Mouse (Mus musculus): ENCODE measurements at regions not wholly inside any gene's neighbourhood (a gene's known extent, or its start where the extent isn't known, plus 50 kb on each side); places are given as distances from the start of the nearest gene placed in this dataset.
A peak's percentile ranks its signal among the peaks of the same experiment; 100 is the strongest.

DNA sequence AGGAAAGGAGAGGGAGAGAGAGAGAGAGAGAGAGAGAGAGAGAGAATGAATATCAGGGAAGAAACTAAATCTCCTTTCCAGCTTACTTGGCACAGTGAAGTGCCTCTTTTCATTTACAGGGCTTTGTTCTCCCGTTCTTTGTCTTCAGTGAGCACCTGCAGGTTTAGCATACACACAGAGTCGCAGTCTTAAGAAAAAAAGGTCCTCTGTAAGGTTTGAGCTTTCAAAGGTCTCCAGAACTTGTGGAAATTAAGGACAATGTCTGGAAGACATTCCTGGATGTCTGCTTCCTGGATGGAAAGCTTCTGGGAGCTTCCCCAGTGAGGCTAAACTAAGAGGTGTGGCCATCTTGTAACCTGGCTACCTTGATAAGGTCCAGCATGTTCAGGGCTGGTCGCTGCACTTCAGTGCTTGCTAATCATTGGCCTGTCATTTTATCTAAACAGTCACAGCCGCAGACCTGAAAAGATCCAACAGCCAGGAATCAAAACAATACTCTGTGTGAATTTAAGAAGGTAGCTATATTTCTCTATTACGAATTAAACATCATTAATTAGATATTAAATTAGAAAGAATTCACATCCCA, 113.1 kb upstream of the Ralgapa2 start:
- no peak for DNase-seq

DNA sequence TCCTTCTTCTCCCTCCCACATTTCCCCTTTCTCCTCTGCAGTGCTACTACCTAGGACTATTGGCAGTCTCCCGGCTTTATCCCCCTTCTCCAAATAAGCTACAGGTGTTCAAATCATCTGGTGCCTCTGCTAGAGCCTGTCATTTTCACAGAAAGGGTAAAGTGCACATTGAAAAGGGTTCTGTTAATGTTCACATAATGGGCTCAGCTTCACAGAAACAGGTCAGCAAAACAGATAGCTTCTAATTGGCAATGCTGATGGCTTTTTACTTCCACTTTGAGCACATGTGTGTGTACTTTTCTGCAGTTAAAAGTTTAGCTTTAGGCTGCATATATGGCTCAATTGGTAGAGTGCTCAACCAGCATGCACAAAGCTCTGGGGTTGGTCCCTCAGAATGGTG, 114.4 kb upstream of the Ralgapa2 start:
- no peak for DNase-seq

DNA sequence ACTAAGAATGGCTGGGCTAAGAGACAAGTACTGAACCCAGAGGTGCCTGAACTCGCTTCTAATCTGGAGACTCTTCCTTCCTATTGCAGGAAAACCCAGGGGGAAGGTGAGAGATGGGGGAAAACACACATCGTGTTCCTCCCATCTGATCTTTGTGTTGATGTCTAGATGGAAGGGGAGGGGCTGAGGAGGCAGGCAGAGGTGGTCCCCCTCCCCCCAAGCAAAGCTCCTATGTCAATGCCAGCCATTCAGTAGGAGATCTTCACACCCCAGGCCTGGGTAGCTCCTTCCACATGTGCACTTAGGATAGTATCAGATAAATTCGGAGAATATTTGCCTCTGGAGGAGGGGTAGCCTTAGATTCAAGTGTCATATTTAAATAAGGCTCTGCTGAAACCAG, 118.0 kb upstream of the Ralgapa2 start:
- DNase-seq = no peak

DNA sequence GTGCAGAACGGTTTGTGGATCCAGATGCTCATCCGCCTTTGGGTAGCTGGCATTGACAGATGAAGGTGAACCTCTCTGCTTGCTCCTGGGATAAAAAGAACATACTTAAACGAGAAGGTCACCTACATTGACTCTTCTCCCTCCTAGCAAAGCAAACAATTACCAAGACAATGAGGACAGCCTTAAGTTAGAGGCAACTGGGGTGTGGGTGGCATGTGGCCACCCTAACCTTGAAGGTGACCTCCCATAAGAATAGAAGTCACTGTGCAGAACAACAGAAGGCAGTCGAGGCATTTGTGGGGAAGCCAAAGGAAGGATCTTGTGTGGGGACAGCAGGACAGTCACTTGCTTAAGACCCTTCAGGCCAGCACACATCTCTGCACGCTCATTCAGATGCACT, 119.0 kb upstream of the Ralgapa2 start:
- no peak for DNase-seq

DNA sequence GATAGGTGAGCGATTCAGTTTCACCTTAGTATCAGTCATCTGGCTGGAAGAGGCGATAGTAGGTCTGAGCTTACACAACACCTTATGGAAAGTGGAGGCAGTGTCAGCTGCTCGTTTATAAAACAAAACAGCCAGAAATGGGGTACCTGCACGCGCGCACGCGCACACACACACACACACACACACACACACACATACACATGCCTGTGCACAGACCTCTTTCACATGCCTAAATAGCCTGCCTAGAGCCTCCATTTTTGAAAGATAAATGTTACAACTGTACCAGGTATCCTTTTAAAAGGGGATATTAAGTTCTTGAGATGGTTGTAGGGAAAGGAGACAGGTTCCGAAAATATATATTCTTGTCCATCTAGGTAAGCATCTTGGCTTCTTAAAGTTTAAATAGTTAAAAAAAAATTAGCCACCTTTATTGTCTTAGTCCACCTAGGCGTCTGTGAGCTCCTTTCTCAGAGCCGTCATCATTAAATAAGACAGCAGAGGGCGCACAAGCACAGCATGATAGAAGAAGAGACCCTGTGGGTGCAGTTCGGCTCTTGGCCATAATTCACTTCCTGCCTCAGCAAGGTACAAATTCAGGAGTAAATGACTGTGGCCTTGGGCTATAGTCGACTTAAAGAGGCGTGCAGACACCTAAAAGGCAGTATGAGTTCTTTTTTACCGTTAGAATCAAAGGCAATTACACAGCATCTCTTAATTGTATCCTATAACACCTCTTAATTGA, 121.4 kb upstream of the Ralgapa2 start:
- DNase-seq = peak; percentile 74

DNA sequence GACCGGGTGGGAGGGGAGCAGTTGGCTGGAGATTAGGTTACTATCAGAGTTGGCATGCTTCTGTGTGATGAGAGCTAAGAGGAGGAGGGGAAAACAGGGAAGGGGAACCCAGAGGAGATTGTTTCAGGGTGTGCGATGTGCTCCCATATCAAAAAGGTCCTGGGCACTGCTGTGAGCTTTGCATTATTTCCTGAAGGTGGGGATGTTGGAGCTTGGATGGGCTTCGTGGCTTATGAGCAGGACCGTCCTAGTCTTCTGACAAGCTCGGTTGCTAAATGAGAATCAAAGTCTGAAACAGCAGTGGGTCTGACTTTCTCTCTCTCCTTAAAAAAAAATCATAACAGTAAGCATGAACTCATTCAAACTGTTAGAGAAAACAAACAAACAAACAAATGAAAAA, 125.4 kb upstream of the Ralgapa2 start:
- no peak for DNase-seq

DNA sequence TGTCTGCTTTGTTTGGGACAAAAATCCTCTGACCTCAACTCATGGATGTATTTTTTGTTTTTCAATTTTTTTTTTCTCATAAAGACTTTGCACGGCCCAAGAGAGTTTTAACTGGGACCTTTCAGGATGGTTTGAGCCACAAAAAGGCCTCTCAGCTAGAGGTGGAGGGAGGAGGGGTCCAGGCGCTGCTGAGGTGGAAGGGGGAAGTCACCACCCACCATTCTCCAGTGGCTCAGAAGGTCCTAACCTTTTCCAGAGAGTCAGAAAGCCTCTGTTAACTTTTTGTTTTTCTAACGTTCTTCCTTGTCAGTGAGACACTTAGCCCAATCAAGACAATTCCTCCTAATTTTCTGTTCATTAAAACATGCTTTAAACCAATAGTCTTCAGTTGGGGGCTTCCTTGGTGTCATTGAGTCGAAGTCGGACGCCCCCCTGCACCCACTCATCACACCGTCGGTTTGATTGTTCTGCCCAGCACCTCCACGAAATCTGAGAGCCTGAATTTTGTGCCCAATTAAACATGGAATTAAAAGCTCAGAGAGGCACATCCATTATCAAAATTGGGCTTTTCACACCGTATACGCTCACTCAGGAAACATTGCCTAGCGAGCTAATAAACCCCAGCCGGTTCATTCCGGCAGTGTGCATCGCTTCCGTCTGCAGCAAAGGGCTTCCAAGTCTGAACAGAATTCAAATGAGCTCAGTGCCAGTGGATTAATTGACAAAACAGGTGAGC, 134.3 kb upstream of the Ralgapa2 start:
- no peak for DNase-seq

DNA sequence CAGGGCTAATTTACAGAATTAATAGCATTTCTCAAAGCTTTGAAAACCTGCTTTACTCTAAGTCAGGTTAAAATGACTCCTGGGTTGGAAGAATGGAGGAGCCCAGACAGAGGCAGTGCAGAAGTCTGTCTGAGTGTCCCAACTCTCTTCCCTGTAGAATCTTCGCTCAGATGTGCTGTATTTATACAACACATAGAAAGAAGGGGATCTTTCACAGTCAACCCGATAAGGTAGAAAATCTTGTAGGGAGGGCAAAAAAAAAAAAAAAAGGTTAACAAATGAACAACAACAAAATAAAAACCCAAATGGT, 134.8 kb upstream of the Ralgapa2 start:
- DNase-seq = no peak

DNA sequence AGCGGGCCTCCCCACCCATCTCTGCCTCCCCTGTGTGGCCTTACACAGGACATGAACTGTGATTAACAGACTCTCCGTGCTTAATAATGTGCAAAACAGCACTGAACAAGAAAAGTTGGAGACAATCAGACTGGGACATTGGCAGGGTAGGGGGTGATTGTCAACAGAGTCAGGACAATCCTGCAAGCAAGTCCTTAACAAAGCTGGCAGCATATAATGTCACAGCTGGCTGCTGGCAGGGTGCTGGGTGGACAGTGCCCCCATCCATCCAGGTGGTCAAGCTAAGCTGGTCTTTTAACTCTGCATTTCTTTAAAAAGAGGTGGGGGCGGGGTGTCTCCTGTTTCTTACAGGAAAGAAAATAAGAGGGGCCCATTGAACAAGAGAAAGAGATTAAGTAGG, 149.2 kb upstream of the Ralgapa2 start:
- no peak for DNase-seq

DNA sequence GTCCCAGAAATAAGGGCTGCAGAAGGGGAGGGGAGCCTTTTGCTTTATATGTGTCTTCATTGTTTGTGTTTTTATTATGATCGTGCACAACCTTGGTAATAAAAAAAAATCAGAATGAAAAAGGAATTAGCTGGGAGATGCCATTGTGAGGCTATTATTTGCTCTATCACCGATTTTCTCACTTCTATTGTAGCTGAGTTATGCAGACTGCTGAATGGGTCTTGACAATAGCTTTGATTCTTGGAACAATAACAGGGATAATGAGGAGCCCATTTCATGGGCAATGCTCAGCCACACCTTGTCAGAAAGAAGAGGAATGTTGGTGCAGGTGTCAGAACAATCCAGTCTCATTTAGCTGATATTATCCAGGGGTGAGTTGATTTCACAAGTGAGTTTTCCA, 160.6 kb upstream of the Ralgapa2 start:
- no peak for DNase-seq

DNA sequence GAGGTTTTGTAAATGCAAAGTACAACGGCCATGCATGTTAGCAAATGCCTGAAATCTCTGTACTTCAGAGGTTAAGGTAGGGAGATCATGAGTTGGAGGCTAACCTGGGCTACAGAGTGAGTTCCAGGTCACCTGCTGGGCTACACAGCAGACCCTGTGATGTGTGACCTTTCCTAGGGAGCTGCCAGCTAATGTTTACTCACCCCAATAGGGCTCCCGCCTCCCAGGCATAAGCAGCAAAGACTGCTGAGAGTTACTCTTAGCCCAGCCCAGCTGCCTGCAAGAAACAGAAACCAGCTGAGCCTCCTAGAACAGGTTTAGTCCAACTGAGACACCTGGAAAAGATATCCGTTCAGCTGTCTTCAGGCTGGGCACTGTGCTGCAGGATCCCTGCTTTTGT, 169.8 kb upstream of the Ralgapa2 start:
- DNase-seq = no peak

DNA sequence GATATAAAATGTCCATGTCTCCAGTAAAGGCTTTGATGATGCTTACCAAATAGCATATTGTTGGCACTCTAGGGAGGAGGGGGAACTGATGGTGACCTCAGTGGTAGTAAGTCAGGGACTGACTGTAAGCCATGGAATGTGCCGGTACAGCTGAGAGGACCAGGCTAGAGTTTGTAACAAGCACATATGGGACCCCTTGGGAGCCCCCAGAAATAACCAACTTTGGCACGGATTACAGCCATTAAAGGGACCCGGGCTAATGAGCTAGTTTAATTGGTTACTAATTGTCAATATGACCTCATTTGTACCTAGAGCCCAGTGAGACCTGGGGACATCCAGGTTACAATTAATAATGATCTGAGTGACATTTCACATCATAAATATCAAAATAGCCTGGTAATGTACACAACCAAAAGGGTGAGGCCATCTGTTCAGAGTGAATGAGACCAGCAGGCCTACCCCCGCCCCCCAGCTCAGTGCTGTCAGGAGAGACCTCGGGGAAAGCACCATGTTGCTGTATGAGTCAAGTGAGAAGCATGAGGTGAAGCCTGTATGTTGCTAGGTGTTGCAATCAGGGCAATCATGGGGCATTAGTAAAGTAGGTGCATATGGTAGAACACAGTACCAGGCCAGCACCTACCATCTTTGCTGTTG, 169.7 kb upstream of the Kiz start:
- DNase-seq = no peak

DNA sequence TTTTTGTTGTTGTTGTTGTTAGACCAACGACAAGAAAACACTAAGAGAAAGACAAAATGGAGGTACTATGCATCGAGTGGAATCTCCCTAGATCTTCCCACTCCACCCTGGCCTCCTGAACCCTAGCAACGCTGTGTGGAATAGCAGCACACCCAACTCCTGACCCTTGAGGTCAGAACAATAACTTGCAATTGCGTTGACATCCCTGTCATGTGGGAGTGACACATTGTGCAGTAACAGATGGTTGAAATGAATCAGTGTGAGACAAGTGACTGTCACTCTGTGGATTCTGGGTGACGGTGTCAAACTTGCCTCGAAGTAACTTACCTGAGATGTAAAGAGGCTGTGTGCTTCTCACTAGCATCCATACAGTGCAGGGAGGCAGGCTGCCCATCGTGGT, 167.1 kb upstream of the Kiz start:
- DNase-seq = no peak

DNA sequence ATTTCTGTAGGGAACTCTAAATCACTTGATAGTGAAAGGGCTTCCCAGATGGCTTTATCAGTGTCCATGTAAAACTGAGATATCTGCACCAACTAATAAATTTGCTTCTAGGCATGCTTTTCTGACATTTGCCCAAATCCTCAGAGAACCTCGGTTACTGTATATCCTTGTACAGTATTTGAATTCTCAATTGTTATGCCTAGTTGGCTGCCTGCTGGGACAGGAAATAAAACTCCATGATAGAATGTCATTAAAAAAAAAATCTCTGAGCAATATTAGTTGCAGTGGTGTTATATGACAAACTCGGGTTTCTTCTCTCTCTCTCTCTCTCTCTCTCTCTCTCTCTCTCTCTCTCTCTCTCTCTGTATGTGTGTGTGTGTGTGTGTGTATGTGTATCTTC, 162.2 kb upstream of the Kiz start:
- DNase-seq = no peak

DNA sequence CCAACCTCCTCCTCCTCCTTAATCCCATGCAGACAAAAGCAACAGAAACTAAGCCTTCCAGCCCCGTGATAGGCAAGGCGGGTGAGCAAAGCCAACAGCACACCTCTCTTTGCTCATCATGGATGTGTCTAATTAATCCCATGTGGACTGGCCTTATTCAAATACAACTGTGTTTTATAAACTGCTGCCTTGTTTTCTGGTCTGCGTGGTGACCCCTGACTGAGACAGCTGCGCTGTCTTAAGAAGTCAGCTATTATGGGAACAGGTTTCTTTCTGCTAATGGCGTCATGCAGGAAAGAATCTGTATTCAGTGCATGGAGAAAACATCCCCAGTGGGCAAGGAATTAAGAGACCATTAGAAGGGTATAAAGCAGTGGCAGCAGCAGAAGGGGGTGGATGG, 161.6 kb upstream of the Kiz start:
- DNase-seq = no peak

DNA sequence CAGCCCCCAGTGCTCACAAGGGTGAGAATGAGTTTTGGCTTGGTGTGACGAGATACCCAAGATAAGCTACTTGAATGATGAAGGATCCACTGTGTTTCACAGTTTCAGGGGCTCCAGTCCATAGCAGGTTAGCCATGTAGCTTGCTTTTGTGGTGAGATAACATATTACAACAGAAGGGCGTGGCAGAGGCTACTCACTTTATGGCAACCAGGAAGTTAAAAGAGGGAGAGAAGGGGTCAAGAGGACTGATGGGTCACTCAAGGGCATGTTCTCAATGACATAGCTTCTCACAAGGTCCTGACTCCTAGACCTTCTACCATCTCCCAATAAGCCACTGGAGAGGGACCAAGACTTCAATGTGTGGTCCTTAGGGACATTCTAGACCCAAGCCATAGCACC, 159.4 kb upstream of the Kiz start:
- no peak for DNase-seq

DNA sequence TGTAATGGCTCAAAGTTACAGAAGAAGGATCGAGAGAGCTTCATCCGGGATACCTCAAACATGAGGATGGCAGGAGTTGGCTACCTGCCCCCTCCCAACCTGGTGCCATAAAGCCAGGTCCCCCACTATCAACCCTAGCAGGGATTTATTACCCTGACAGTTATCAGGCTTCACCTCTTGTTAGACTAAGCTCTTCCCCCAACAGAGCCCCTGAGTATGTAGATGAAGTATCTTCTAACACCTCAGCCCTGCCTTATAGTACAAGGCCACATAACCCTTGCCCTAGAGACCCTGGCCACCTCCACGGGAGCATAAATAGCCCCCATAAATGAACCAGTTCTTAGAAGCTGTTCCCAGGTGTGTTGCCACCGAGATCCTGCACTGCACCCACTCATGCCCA, 158.9 kb upstream of the Kiz start:
- no peak for DNase-seq

DNA sequence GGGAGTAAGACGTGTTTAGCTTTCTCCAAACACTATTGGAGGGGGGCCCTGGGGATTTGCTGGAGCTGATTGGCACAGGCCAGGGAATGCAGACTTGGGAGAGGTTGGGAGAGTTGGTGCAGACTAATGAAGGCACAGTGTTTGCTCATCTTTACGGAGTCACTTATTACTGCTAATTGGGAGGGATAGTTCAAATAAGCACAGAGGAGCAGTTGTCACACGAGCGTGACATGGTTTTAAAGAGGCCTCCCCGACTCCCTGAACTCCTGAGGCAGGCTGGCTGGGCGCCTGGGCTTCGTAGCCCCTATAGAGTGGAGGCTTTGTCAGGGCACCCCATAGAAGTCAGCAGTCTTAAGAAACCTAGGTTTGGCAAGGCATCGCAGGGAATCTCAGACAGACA, 145.0 kb upstream of the Kiz start:
- DNase-seq = no peak

DNA sequence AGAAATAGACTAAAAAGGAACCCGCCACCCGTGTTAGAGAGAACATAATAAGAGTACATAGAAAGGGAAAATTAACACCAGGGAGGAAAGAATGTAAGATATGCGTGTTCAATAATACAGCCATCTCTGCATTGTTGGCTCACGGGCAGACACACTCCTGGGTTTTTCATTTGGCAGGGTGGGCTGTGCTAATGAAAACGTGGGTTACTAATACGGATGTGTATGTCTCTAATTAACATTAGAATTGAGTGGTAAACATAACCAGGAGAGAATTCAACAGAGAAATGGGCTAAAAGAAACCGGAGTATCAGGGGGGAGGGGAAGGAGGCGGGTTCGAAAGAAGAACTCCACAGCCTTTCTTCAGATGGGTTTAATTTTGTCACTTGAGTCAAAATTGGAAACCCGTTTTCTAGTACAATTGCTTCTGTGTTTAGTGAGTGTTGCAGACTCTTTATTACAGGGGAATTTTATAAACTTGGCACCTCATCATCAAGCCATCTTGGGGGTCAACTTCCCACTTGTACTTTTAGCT, 134.4 kb upstream of the Kiz start:
- no peak for DNase-seq

DNA sequence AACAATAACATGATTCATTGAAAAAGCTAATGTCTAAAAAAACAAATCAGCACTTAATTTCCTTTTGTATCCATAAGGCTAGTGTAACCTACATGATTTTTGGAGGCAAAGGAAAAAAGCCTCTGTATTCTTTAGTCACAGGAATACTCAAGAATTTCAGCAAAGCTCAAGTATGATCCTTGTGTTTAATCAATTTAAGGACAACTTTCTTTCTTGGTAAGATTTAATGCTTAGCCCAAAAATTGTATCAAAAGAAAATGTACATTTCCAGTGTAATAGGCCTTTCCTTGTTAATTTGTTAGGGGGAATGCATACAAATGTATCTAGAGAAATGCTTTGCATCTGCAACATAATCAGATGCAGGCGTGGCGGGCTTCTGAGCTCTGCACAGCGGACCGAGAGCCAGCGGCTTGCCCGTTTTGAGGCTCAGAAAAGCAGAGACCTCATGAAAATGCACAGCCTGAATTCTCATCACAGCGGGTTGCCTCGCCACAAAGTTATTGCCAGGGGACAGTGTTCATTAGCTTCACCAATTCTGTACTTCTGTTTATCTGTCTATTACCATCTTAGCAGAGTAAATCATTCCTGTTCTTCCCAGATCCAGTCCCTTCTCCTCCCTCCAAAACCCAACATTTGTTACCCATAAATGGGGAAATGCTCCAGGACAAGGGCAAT, 133.2 kb upstream of the Kiz start:
- DNase-seq = no peak

DNA sequence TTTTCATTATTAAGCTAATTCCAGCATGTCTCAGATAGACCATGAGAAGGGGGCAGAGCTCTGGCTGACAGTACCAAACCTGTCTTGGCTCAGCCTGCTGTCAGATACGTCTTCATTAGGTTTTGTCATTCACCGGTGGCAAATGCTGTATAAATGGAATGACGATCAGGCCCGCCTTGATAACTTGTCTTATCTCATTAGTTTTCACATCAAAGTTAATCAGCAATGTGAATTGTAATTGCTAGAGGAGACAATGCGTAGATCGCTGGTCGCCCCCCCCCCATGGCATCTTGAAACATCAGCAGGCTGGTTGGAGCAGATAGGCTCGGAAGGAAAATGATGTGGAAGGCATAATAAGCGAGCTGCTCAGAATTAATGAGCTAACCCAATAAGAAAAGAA, 132.5 kb upstream of the Kiz start:
- DNase-seq = no peak

DNA sequence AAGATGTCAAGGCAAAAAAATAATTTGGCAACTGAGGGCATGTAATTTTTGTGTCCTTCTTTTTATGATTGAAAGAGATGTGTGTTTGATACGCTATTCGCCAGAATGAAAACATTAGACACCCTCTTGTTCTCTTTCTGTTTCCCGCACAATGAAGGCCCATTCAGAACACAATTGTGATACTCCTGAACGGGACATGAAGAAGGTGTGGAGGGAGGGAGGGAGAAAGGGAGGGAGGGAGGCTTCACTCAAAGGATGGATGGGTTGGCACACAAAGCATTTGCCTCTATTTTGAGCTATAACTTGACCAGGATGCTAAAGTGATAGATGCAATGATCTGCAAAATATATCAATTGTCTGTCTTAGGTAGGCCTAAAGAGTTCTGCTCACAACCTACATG, 132.0 kb upstream of the Kiz start:
- no peak for DNase-seq

DNA sequence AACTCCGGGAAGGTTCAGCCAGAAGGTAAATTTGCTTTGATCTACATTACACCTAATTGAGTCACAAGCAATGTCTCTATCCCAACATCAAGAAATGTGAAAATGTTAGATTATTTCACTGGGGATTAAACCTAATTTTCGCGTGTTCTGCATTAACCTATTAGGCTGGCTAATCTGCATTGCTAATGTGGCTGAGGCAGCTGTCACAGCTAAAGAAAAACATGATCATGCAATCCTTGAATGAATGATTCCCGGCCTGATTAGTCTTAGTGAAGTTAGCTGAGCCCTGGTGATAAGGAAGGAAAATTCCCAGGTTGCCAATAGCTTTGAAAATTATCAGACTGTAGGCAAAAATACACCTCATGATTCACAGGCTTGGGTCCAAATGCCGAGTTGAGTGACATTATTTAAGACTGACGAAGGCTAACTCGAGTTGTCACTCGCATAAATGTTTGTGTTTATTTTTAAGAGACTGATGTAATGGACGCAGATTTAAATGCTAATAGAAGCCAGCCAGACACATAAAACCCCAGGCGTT, 131.5 kb upstream of the Kiz start:
- no peak for DNase-seq
